Mouse (Mus musculus): ENCODE measurements at regions not wholly inside any gene's neighbourhood (a gene's known extent, or its start where the extent isn't known, plus 50 kb on each side); places are given as distances from the start of the nearest gene placed in this dataset.
A peak's percentile ranks its signal among the peaks of the same experiment; 100 is the strongest.

- DNase-seq (ENCODE audit: low read depth, low spot score) (no peak), ATAC-seq (no peak)
- ChIA-PET CTCF (interaction anchor here (0.8 to 1.7 kb wide), 3 partner anchors 21 to 86 kb away, joined by 3 to 4 read pairs (median 3); no protein-coding TSS in a partner anchor), POLR2A (interaction anchor here (0.6 to 2.4 kb wide), 4 partner anchors 21 to 83 kb away, joined by 3 to 9 read pairs (median 4); partner anchors contain the start of gene Spin1)
- in situ Hi-C loops (cut with MboI; ENCODE audit: low pct_unique_long_range_greater_than_20kb): loop anchor here (5.0 kb wide), 1 partner anchor 55 kb away; no protein-coding TSS in a partner anchor
- no peak for TF ChIP-seq CTCF (IDR thresholded peaks at IDR 0.05)
- H3K27me3 ChIP-seq: no peaks in the 10 kb centered on the region
These were observed 83.5 kb upstream of the Spin1 start for GRCm38 (mm10) chr13:51016956-51017703.

GRCm38 (mm10) chr13:51017727-51018321, 82.9 kb upstream of the Spin1 start:
- no peak for TF ChIP-seq CTCF (IDR thresholded peaks at IDR 0.05)
- in situ Hi-C loops (cut with MboI; ENCODE audit: low pct_unique_long_range_greater_than_20kb): loop anchor here (5.0 kb wide), 1 partner anchor 54 kb away; no protein-coding TSS in a partner anchor
- H3K27me3 ChIP-seq: no peaks in the 10 kb centered on the region
- POLR2A ChIA-PET: interaction anchor here (0.6 to 2.4 kb wide), 7 partner anchors 11 to 86 kb away, joined by 3 to 9 read pairs (median 3); partner anchors contain the start of gene Spin1
- CTCF ChIA-PET: interaction anchor here (0.8 to 1.7 kb wide), 8 partner anchors 20 to 88 kb away, joined by 3 to 5 read pairs (median 4); no protein-coding TSS in a partner anchor
- DNase-seq (ENCODE audit: low read depth, low spot score) (peak; percentile 85), ATAC-seq (peak; percentile 81)

- DNase-seq (ENCODE audit: low read depth, low spot score) (no peak), ATAC-seq (peak; percentile 51)
- no peaks in the 10 kb centered on the region for H3K27me3 ChIP-seq
- POLR2A ChIA-PET: interaction anchor here (0.6 to 2.4 kb wide), 7 partner anchors 11 to 85 kb away, joined by 3 to 9 read pairs (median 3); partner anchors contain the start of gene Spin1
- in situ Hi-C loops (cut with MboI; ENCODE audit: low pct_unique_long_range_greater_than_20kb): loop anchor here (5.0 kb wide), 1 partner anchor 54 kb away; no protein-coding TSS in a partner anchor
- CTCF ChIA-PET: interaction anchor here (0.8 to 1.7 kb wide), 8 partner anchors 19 to 87 kb away, joined by 3 to 5 read pairs (median 4); no protein-coding TSS in a partner anchor
- no peak for TF ChIP-seq CTCF (IDR thresholded peaks at IDR 0.05)
These were observed 82.3 kb upstream of the Spin1 start for GRCm38 (mm10) chr13:51018366-51018765.

GRCm38 (mm10) chr13:51022401-51023250, 78.1 kb upstream of the Spin1 start:
- ChIA-PET POLR2A (no interaction called here), CTCF (interaction anchor here (0.7 to 2.0 kb wide), 3 partner anchors 16 to 49 kb away, joined by 3 to 5 read pairs (median 4); no protein-coding TSS in a partner anchor)
- DNase-seq (ENCODE audit: low read depth, low spot score) (peak; percentile 46), ATAC-seq (no peak)
- TF ChIP-seq CTCF (IDR thresholded peaks at IDR 0.05): no peak
- in situ Hi-C loops (cut with MboI; ENCODE audit: low pct_unique_long_range_greater_than_20kb): no loop called here
- no peaks in the 10 kb centered on the region for H3K27me3 ChIP-seq

- ATAC-seq (no peak), DNase-seq (ENCODE audit: low read depth, low spot score) (no peak)
- H3K27me3 ChIP-seq: no peaks in the 10 kb centered on the region
- ChIA-PET POLR2A (no interaction called here), CTCF (interaction anchor here (0.7 to 2.0 kb wide), 2 partner anchors 15 to 50 kb away, joined by 3 to 5 read pairs; no protein-coding TSS in a partner anchor)
- in situ Hi-C loops (cut with MboI; ENCODE audit: low pct_unique_long_range_greater_than_20kb): no loop called here
- no peak for TF ChIP-seq CTCF (IDR thresholded peaks at IDR 0.05)
These were observed 77.4 kb upstream of the Spin1 start for GRCm38 (mm10) chr13:51023271-51023670.

- no peak for ATAC-seq
- CTCF ChIA-PET: interaction anchor here (1.0 kb wide), 1 partner anchor 12 kb away, joined by 4 read pairs; no protein-coding TSS in a partner anchor
- no peaks in the 10 kb centered on the region for H3K27me3 ChIP-seq
- no peak for TF ChIP-seq CTCF (IDR thresholded peaks at IDR 0.05)
- in situ Hi-C loops (cut with MboI; ENCODE audit: low pct_unique_long_range_greater_than_20kb): no loop called here
- DNase-seq (ENCODE audit: low read depth, low spot score): no peak
- POLR2A ChIA-PET: no interaction called here
These were observed 74.3 kb upstream of the Spin1 start for GRCm38 (mm10) chr13:51026311-51026918.

- DNase-seq (ENCODE audit: low read depth, low spot score) (no peak), ATAC-seq (no peak)
- TF ChIP-seq CTCF (IDR thresholded peaks at IDR 0.05): no peak
- ChIA-PET POLR2A (interaction anchor here (1.1 kb wide), 1 partner anchor 20 kb away, joined by 3 read pairs; no protein-coding TSS in a partner anchor), CTCF (interaction anchor here (1.0 to 2.0 kb wide), 7 partner anchors 10 to 65 kb away, joined by 3 to 4 read pairs (median 4); no protein-coding TSS in a partner anchor)
- in situ Hi-C loops (cut with MboI; ENCODE audit: low pct_unique_long_range_greater_than_20kb): no loop called here
- no peaks in the 10 kb centered on the region for H3K27me3 ChIP-seq
These were observed 62.7 kb upstream of the Spin1 start for GRCm38 (mm10) chr13:51037850-51038450.

GRCm38 (mm10) chr13:51038955-51039354, 61.7 kb upstream of the Spin1 start:
- POLR2A ChIA-PET: interaction anchor here (0.6 to 1.1 kb wide), 2 partner anchors 21 kb away, joined by 3 read pairs; no protein-coding TSS in a partner anchor
- DNase-seq (ENCODE audit: low read depth, low spot score) (peak; percentile 57), ATAC-seq (no peak)
- no peak for TF ChIP-seq CTCF (IDR thresholded peaks at IDR 0.05)
- no peaks in the 10 kb centered on the region for H3K27me3 ChIP-seq
- CTCF ChIA-PET: interaction anchor here (0.9 to 2.0 kb wide), 5 partner anchors 9 to 33 kb away, joined by 3 to 4 read pairs (median 4); no protein-coding TSS in a partner anchor
- in situ Hi-C loops (cut with MboI; ENCODE audit: low pct_unique_long_range_greater_than_20kb): no loop called here

GRCm38 (mm10) chr13:51041121-51041520, 59.6 kb upstream of the Spin1 start:
- no peak for TF ChIP-seq CTCF (IDR thresholded peaks at IDR 0.05)
- DNase-seq (ENCODE audit: low read depth, low spot score) (peak; percentile 70), ATAC-seq (peak; percentile 22)
- no peaks in the 10 kb centered on the region for H3K27me3 ChIP-seq
- CTCF ChIA-PET: no interaction called here
- POLR2A ChIA-PET: interaction anchor here (1.0 kb wide), 1 partner anchor 62 kb away, joined by 4 read pairs; no protein-coding TSS in a partner anchor
- in situ Hi-C loops (cut with MboI; ENCODE audit: low pct_unique_long_range_greater_than_20kb): no loop called here

Measured in Patski (cell line).